Mouse (Mus musculus): ENCODE results near the gene S1pr2. TPM values are rescaled to one million over a fixed set of nuclear protein-coding genes. Genes with fewer than 3 reads are reported as not detected.
A peak's percentile ranks its signal among the peaks of the same experiment; 100 is the strongest.

Gene S1pr2
- polyA plus RNA-seq, 1 experiment from 2014 or later, result 24.8 TPM

DNA sequence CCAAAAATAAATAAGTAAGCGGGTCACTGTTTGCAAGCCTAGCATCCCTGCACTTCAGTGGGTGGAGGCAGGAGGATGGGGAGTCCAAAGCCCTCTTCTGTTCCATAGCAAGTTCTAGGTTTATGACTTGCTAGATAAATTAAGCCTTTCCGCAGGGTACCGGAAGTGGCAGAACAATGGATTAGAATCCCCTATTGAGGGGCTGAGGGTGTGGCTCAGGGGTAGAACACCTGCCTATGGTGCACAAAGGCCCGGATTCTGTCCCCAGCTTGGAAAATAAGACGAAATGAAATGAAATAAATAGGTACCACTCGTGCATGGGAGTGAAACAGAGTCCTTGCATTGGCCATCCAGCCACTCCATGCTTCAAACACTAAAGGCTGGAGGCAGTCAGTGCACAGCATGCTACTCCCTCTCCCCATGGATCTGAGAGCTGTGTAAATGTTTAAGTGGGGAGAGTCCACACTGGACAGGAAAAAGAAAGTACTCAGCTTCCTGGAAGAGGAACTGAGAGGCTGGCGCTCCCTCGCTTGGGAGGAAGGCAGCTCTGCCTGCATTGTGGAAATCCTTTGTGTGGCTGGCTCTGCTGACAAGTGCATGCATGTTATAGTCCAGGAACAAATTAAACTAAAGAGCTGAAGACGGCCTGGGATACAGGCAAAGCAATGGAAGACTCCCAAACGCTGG lies 2.0 kb upstream of the S1pr2 start:
- 66% methylated on average over 10 of the region's 10 CpGs for WGBS

GRCm38 (mm10) chr9:20976961-20977689 lies 544 bp upstream of the S1pr2 start:
- no peak for ATAC-seq (ENCODE audit: insufficient read depth, low FRiP score, low TSS enrichment)
- WGBS, result 2% methylated on average over 4 of the region's 4 CpGs
- DNase-seq (ENCODE audit: low spot score), result no peak
- Histone ChIP-seq H3K9ac (ENCODE audit: low read length) (no peak overlapping the region), H3K27me3 (ENCODE audit: control insufficient read depth, insufficient read depth, low read length) (no peaks in the 10 kb centered on the region), H3K27ac (ENCODE audit: low read depth, low read length) (no peak overlapping the region), H3K4me1 (ENCODE audit: control insufficient read depth, insufficient read depth, low read length) (peaks cover 20% of the 10 kb centered on the region), H3K4me3 (ENCODE audit: low read depth, low read length) (peak overlapping the region; percentile 66), H3K9me3 (ENCODE audit: control insufficient read depth, low read length) (no peaks in the 10 kb centered on the region), H3K36me3 (ENCODE audit: control insufficient read depth, insufficient read depth, low read length) (no peaks in the 10 kb centered on the region), H3K4me2 (ENCODE audit: low read depth) (peak overlapping the region; percentile 93)

More for the DNA sequence above, 2.0 kb upstream of the S1pr2 start:
- no peak overlapping the region for H3K27ac ChIP-seq (ENCODE audit: low read depth, low read length)
- no peak overlapping the region for H3K4me2 ChIP-seq (ENCODE audit: low read depth)
- H3K4me1 ChIP-seq (ENCODE audit: control insufficient read depth, insufficient read depth, low read length), result peaks cover 8% of the 10 kb centered on the region; the same call in 1 of the 2 replicates
- DNase-seq (ENCODE audit: low spot score) (no peak), ATAC-seq (ENCODE audit: insufficient read depth, low FRiP score, low TSS enrichment) (no peak)
- H3K9me3 ChIP-seq (ENCODE audit: control insufficient read depth, low read length), result no peaks in the 10 kb centered on the region
- H3K9ac ChIP-seq (ENCODE audit: low read length), result no peak overlapping the region
- H3K27me3 ChIP-seq (ENCODE audit: control insufficient read depth, insufficient read depth, low read length), result no peaks in the 10 kb centered on the region
- H3K4me3 ChIP-seq (ENCODE audit: low read depth, low read length), result no peak overlapping the region
- H3K36me3 ChIP-seq (ENCODE audit: control insufficient read depth, insufficient read depth, low read length), result no peaks in the 10 kb centered on the region

DNA sequence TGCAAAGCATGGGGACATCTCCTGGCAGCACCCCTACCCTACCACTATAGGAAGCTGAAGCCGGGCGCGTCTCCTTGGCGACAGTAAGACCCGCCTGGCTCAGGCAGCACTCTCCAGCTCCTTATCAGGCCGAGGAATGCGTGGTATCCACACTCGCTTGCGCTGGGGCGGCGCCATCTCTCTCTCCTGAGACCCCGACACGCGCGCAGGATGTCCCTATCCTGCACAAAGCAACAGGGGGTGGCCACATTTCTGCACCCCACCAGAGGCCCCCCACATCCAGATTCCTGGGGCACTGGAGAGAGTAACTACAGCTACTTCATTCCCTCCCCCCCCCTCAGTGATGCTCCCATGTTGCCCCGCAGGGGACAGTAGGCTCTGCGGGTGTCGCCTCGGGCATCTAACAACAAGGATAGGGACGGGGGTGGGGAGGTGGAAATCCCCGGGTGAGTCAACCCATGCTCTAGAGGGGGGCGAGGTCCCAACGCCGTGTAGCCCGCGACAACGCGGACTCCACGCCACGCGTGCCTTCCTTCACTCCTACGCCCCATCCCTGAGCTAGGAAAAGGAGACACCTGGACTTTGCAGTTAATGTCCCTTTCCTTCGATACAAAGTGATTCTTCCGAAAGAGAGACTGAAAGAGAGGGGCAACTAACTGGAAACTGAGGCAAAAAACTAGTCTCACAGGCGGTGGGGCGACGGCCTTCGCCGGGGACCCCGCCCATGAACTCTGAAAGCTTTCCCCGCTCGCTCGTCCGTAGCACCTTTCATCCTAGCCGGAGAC lies 958 bp downstream of the S1pr2 start:
- H3K9ac ChIP-seq (ENCODE audit: low read length), result peak overlapping the region; percentile 73
- peak; percentile 43 for DNase-seq (ENCODE audit: low spot score)
- H3K27ac ChIP-seq (ENCODE audit: low read depth, low read length), result peak overlapping the region; percentile 49
- peak overlapping the region; percentile 66 for H3K4me3 ChIP-seq (ENCODE audit: low read depth, low read length)
- H3K9me3 ChIP-seq (ENCODE audit: control insufficient read depth, low read length), result no peaks in the 10 kb centered on the region
- ATAC-seq (ENCODE audit: insufficient read depth, low FRiP score, low TSS enrichment), result peak; percentile 35; the same call in 1 of the 2 replicates
- WGBS, result under 1% methylated on average over 44 of the region's 45 CpGs
- H3K27me3 ChIP-seq (ENCODE audit: control insufficient read depth, insufficient read depth, low read length), result no peaks in the 10 kb centered on the region
- H3K4me1 ChIP-seq (ENCODE audit: control insufficient read depth, insufficient read depth, low read length), result peaks cover 21% of the 10 kb centered on the region
- H3K4me2 ChIP-seq (ENCODE audit: low read depth), result peak overlapping the region; percentile 93
- no peaks in the 10 kb centered on the region for H3K36me3 ChIP-seq (ENCODE audit: control insufficient read depth, insufficient read depth, low read length)

GRCm38 (mm10) chr9:20973682-20974075 lies 2.9 kb downstream of the S1pr2 start:
- Histone ChIP-seq H3K4me2 (ENCODE audit: low read depth) (peak overlapping the region; percentile 1), H3K4me3 (ENCODE audit: low read depth, low read length) (no peak overlapping the region), H3K27ac (ENCODE audit: low read depth, low read length) (no peak overlapping the region), H3K9ac (ENCODE audit: low read length) (no peak overlapping the region), H3K27me3 (ENCODE audit: control insufficient read depth, insufficient read depth, low read length) (no peaks in the 10 kb centered on the region), H3K9me3 (ENCODE audit: control insufficient read depth, low read length) (no peaks in the 10 kb centered on the region), H3K36me3 (ENCODE audit: control insufficient read depth, insufficient read depth, low read length) (no peaks in the 10 kb centered on the region), H3K4me1 (ENCODE audit: control insufficient read depth, insufficient read depth, low read length) (peaks cover 21% of the 10 kb centered on the region)
- ATAC-seq (ENCODE audit: insufficient read depth, low FRiP score, low TSS enrichment) (no peak), DNase-seq (ENCODE audit: low spot score) (no peak)
- 62% methylated on average over 6 of the region's 6 CpGs for whole genome bisulfite sequencing

DNA sequence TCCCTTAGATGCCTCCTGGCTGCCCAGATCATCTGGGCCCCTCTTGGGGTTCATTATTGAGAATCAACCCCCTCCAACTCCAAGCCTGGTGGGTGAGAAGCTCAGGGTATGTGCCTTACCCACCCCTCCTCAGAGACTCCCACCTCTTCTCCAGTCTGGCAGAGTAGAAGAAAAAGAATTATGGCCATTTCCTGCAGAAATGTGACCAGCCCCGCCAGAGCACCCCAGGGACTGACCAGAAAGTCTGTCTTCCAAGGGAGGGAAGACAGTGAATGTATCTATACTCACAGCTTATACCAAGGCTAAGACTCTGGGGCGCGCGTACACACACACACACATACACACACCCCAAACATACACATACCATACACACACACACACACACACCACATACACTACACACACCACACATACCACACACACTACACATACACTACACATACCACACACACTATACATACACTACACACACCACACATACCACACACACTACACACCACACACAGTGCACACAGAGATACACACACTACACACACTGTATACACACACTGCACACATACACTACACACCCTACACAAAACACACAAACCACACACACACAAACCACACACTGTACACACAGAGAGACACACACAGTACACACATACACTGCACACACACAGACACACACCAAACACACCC lies 3.4 kb downstream of the S1pr2 start:
- no peak for ATAC-seq (ENCODE audit: insufficient read depth, low FRiP score, low TSS enrichment)
- Histone ChIP-seq H3K9ac (ENCODE audit: low read length) (peak overlapping the region; percentile 49; the same call in 1 of the 2 replicates), H3K4me1 (ENCODE audit: control insufficient read depth, insufficient read depth, low read length) (peaks cover 21% of the 10 kb centered on the region), H3K27ac (ENCODE audit: low read depth, low read length) (peak overlapping the region; percentile 57; the same call in 1 of the 2 replicates), H3K9me3 (ENCODE audit: control insufficient read depth, low read length) (no peaks in the 10 kb centered on the region), H3K36me3 (ENCODE audit: control insufficient read depth, insufficient read depth, low read length) (no peaks in the 10 kb centered on the region), H3K4me3 (ENCODE audit: low read depth, low read length) (peak overlapping the region; percentile 15; the same call in 1 of the 2 replicates), H3K27me3 (ENCODE audit: control insufficient read depth, insufficient read depth, low read length) (no peaks in the 10 kb centered on the region), H3K4me2 (ENCODE audit: low read depth) (peak overlapping the region; percentile 42)
- DNase-seq (ENCODE audit: low spot score), result no peak
- 62% methylated on average over 4 of the region's 4 CpGs for WGBS

- WGBS, result 35% methylated on average over 28 of the region's 28 CpGs
- peak; percentile 31; the same call in 1 of the 2 replicates for ATAC-seq (ENCODE audit: insufficient read depth, low FRiP score, low TSS enrichment)
- H3K27me3 ChIP-seq (ENCODE audit: control insufficient read depth, insufficient read depth, low read length), result no peaks in the 10 kb centered on the region
- H3K9ac ChIP-seq (ENCODE audit: low read length), result peak overlapping the region; percentile 49
- peaks cover 21% of the 10 kb centered on the region for H3K4me1 ChIP-seq (ENCODE audit: control insufficient read depth, insufficient read depth, low read length)
- DNase-seq (ENCODE audit: low spot score), result peak; percentile 66
- no peaks in the 10 kb centered on the region for H3K9me3 ChIP-seq (ENCODE audit: control insufficient read depth, low read length)
- H3K27ac ChIP-seq (ENCODE audit: low read depth, low read length), result peak overlapping the region; percentile 57; the same call in 1 of the 2 replicates
- H3K4me2 ChIP-seq (ENCODE audit: low read depth), result peak overlapping the region; percentile 42
- peak overlapping the region; percentile 15; the same call in 1 of the 2 replicates for H3K4me3 ChIP-seq (ENCODE audit: low read depth, low read length)
- H3K36me3 ChIP-seq (ENCODE audit: control insufficient read depth, insufficient read depth, low read length), result peaks cover 4% of the 10 kb centered on the region; the same call in 1 of the 2 replicates
These were observed 4.2 kb downstream of the S1pr2 start for GRCm38 (mm10) chr9:20972141-20972992.

DNA sequence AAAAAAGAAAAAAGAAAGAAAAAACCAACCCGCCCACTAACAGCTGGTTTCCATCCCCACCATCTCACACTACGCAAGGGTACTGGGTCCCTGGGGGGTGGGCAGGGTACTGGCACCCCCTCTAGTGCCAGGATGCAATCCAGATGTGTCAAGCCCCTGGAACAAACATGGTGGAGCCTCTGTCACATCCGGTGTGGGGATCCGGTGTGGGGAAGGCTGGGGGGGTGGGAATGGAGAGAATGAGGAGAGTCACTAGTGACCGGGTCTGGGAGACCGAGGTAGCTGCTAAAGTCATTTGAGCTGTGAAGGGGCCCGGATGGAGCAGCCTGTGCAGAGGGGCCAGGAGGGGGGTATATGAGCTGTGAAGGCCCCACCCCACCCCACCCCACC lies 4.8 kb downstream of the S1pr2 start:
- 0 out of 2 replicates have a peak overlapping the region, but pooled peaks have one; percentile 14 for H3K27ac ChIP-seq (ENCODE audit: low read depth, low read length)
- H3K9ac ChIP-seq (ENCODE audit: low read length), result peak overlapping the region; percentile 49; the same call in 1 of the 2 replicates
- DNase-seq (ENCODE audit: low spot score), result no peak
- H3K4me1 ChIP-seq (ENCODE audit: control insufficient read depth, insufficient read depth, low read length), result peaks cover 21% of the 10 kb centered on the region
- H3K9me3 ChIP-seq (ENCODE audit: control insufficient read depth, low read length), result no peaks in the 10 kb centered on the region
- H3K4me3 ChIP-seq (ENCODE audit: low read depth, low read length), result no peak overlapping the region
- 57% methylated on average over 7 of the region's 7 CpGs for WGBS
- H3K36me3 ChIP-seq (ENCODE audit: control insufficient read depth, insufficient read depth, low read length), result peaks cover 4% of the 10 kb centered on the region; the same call in 1 of the 2 replicates
- H3K4me2 ChIP-seq (ENCODE audit: low read depth), result peak overlapping the region; percentile 42
- ATAC-seq (ENCODE audit: insufficient read depth, low FRiP score, low TSS enrichment), result no peak
- no peaks in the 10 kb centered on the region for H3K27me3 ChIP-seq (ENCODE audit: control insufficient read depth, insufficient read depth, low read length)

Measured in neural tube, embryonic 11.5 days (tissue).